Mouse (Mus musculus) layer of hippocampus, postnatal 25 days (tissue): ENCODE results near the gene Zfp599. TPM values are rescaled to one million over a fixed set of nuclear protein-coding genes. Genes with fewer than 3 reads are reported as not detected.
"Not testable (repeated sequence)": the region's sequence is repeated elsewhere in the genome, so short reads cannot be mapped to it uniquely, and the experiment has no call there.

ENCODE experiments used
- DNase-seq, 2 experiments: peaks; one replicate each; pipeline ENCODE4 v3.0.0; 2022; ENCODE audit warnings: mixed read lengths in 2 of 2, low spot score in 1 of 2; ENCODE audit errors: extremely low spot score in 1 of 2
- total RNA-seq, 2 experiments: library from RNA; stranded (reverse); gene quantifications; 2 replicates each; pipeline ENCODE4 v1.2.3; 2021

The Zfp599 gene
- total RNA-seq, result 1 to 10 TPM; 5.0 to 5.5 TPM

- DNase-seq, result peak; percentile 27 to 31
These were observed at the start of gene Zfp599 for GRCm38 (mm10) chr9:22259184-22260091. TSS of gene Zfp599 (minus strand) at chr9:22259895.

GRCm38 (mm10) chr9:22307920-22308262 lies 48.2 kb upstream of the Zfp599 start:
- DNase-seq, result not testable (repeated sequence)

GRCm38 (mm10) chr9:22307156-22307919 lies 47.6 kb upstream of the Zfp599 start, which contains the start of gene Zfp810:
TSS of gene Zfp810 (minus strand) at chr9:22307648.
- peak; percentile 74 to 80 for DNase-seq

- no peak for DNase-seq
These were observed 47.0 kb upstream of the Zfp599 start for GRCm38 (mm10) chr9:22306726-22307125.

GRCm38 (mm10) chr9:22302199-22302598 lies 42.5 kb upstream of the Zfp599 start:
- DNase-seq, result no peak

- DNase-seq, result no peak
These were observed 19.0 kb upstream of the Zfp599 start for GRCm38 (mm10) chr9:22278733-22279132.

- DNase-seq, result no peak
These were observed 9.2 kb upstream of the Zfp599 start for GRCm38 (mm10) chr9:22268886-22269285.

- DNase-seq, result no peak
These were observed 2.9 kb upstream of the Zfp599 start for GRCm38 (mm10) chr9:22262611-22263010.

GRCm38 (mm10) chr9:22261594-22261993 lies 1.9 kb upstream of the Zfp599 start:
- DNase-seq, result no peak

- DNase-seq, result no peak
These were observed 362 bp upstream of the Zfp599 start for GRCm38 (mm10) chr9:22260092-22260422.

- no peak for DNase-seq
These were observed 911 bp downstream of the Zfp599 start for GRCm38 (mm10) chr9:22258784-22259183.

GRCm38 (mm10) chr9:22256579-22256978 lies 3.1 kb downstream of the Zfp599 start:
- no peak for DNase-seq

- no peak for DNase-seq
These were observed 15.5 kb downstream of the Zfp599 start for GRCm38 (mm10) chr9:22244242-22244641.

GRCm38 (mm10) chr9:22240001-22240400 lies 19.7 kb downstream of the Zfp599 start:
- DNase-seq, result no peak

GRCm38 (mm10) chr9:22230556-22230955 lies 29.1 kb downstream of the Zfp599 start:
- no peak for DNase-seq

- no peak for DNase-seq
These were observed 29.6 kb downstream of the Zfp599 start for GRCm38 (mm10) chr9:22230061-22230460.

- DNase-seq, result no peak
These were observed 30.2 kb downstream of the Zfp599 start for GRCm38 (mm10) chr9:22229386-22230026.

- no peak for DNase-seq
These were observed 32.8 kb downstream of the Zfp599 start for GRCm38 (mm10) chr9:22226846-22227245.

- not testable (repeated sequence) for DNase-seq
These were observed 33.4 kb downstream of the Zfp599 start for GRCm38 (mm10) chr9:22226389-22226673.

GRCm38 (mm10) chr9:22225581-22226388 lies 33.9 kb downstream of the Zfp599 start, which contains the start of gene Zfp809:
TSS of gene Zfp809 (plus strand) at chr9:22225714.
- DNase-seq, result peak; percentile 99 to 100
